Mouse (Mus musculus) cerebral cortex, adult 2 months (tissue): ENCODE results near the gene Slc27a2.

Source experiments
- WGBS: fragments of 180-500 bp; shearing (Covaris S2); methylation state at CpG from one replicate; pipeline ENCODE4 v1.1.7; 2018; 5-methylcytosine and 5-hydroxymethylcytosine counted together

Slc27a2 gene

DNA sequence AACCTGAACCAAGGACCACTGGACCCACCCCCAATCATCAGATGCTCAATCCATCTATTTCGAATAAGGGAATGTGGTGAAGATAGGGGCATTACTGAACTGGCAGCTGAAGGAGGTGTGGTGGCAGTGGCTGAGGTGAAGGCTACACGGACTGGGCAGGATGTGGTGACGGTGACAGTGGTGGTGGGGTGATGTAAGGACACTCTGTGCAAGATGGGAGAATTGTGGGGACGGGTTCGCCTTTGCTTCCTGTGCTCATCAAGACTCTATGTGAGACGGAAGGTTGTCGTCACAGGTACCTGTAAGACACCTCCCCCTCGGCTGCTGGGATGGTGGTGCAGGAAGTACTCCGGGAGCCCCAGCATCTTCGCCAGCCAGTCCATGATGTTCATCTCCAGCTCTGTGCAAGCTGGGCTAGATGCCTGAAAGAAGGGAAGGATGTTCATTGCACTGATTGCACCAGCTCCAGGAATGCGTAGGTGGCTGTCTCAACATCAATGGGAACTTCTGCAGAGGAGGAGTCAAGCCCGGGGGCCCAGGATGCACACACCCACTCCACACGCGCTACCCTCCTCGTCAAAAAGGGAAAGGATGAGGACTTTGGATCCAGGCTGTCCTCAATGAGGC, 54.0 kb downstream of the Slc27a2 start:
- 69% methylated on average over 15 of the region's 15 CpGs for WGBS

DNA sequence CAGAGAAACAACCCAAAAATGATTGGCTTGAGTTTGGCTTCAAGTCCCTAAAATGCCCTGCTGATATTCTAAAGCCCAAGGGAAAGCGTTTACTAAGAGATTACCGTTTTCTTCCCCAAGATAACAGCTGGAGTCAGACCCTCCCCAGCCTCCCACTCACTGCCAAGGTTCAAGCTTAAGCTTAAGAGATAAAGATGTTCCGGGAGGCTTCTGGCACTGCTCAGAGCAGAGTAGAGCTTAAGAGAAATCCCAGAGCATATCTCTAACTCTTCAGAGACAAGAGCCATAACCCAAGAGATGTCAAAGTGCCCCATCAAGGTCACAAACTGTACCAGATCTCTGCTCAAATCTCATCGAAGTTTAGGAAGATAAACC, 54.5 kb downstream of the Slc27a2 start:
- 68% methylated on average over 4 of the region's 4 CpGs for WGBS

DNA sequence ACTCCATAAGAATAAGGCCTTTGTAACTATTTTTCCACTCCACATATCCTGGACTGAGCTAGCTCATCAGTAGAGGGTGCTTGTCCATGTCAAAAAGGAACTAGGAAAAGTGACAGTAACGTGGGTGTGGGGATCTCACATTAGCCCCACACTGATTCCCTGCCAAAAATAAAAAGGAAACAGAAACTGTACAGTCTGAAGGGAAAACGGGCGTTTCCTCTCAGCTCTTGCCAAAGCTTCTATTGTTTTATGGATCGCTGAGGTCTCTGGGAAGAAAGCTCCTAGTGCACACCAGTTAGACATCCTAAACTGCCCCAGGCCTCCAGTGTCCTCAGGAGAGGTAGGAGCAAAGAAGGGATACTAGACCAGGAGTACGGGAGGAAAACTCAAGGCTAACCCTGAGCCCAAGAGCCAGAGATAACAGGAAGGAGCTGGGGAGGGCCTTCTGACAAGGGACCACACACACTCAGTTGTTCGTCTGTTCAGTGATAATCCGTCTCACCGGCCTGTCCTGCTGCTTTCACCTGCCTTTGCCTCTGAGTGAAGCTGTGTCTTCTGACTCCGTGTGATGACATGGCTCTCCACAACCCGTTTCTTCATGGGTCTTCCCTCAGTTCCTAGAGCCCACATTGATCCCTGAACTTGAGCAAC, 55.5 kb downstream of the Slc27a2 start:
- 58% methylated on average over 10 of the region's 10 CpGs for WGBS

DNA sequence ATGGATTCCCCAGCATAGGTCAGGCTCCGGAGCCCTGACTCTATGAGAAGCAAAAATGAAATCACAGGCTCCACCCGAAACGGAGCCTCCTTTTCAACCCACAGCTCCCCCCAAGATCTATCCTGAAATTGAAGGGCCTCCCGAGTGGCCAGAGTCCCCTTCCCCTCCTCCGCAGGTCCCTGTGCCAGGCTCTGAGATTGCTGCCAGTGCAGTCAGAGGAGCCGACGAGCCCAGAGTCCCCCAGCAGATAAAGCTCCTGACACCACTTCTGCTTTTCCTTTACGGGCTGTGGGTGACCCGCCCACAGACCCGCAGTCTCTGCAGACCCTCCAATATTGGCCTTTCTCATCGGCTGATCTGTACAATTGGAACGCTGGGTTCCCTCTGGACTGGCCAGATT, 57.4 kb downstream of the Slc27a2 start:
- 78% methylated on average over 12 of the region's 12 CpGs for WGBS

DNA sequence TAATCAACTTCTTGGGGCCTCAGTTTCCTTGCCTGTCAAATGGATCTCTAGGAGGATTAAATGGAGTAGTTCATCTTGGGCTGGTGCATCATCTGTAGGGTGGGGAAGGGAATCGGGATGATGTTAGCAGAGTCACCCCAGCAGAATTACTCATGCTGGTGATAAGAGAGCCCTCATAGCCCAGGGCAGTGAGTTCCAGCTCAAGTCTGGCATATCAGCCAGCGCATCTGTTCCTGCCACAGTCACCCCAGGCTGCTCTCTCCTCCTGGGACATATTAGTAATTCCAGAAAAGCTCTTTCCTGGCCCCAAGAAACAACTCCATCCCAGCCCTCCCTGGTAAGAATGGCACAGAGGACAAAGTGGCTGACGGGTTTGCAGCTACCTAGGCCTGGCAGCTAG, 63.1 kb downstream of the Slc27a2 start:
- WGBS = 92% methylated on average over 3 of the region's 3 CpGs

DNA sequence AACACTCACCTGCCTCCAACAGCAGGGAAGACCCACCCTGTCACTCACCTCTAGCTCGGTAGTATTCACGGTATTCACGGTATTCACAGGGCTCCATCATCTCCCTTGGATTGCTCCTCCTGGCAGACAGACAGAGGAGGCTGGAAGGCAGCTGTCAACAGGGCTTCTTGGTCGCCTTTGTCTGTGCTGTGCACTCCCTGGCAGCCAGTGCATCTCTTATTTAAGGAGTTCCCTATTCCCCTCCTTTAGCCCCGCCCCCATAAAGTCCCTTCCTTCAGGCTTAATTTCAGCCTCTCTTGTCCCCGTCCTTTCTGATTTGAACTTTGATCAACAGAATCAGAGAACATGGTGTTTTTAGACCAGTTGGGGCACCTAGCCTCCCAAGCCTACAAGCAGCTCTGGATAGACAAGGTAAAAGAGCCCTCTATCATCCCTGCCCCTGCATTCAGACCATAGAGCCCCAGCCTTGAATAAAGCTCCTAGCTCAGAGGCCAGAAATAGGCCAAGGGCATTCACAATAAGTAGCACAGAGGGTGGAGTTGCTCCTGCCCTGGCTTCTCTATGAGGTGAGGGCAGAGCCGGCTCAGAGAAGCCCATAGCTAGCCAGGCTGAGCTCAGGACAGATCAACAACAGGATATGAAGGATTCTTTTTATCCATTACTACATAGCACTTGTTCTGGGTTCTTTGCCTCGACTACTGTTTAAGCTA, 66.4 kb downstream of the Slc27a2 start:
- WGBS = 47% methylated on average over 8 of the region's 8 CpGs

DNA sequence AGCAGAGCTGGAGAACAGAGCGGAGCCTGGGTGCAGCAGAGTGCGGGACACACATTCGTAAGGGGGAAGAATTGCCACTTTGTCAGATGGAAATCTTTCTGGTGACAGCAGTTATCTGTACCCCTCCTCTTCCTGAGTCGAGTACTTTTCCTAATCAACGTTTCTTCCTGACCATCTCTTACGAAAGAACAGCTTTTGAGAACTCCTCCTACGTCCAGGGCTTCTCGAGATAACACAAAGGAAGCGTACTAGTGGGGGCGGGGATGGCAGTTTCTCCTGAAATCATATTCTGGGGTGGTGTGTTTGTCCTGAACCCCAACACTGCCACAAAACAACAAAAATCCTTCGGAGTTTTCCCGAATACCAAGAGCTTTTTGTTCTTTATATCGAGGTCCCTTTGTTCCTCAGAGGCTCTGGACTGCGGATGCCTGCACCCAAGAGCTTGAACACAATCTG, 67.1 kb downstream of the Slc27a2 start, which contains the start of gene Hdc:
TSS of gene Hdc (minus strand) at position 51 of the 456 bp plus-strand sequence.
- WGBS = 78% methylated on average over 14 of the region's 14 CpGs

DNA sequence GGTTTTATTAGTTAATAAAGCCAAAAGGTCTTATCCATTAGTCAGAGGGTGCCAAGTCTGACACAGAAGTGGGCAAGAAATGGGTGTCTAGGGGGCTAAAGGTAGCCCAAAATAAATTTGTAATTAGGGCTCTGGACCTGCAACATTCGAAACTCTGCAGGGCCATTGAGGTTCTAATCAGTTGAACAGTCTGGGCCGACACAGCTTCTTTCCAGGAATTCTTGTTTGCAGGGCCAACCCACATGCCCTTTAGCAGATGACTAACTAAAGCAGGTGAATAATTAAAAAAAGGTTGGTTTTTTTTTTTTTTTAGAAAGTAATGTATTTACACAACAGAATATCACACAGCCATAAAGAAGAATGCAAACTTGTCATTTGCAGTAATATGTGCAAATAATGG, 70.2 kb downstream of the Slc27a2 start:
- 95% methylated on average over 2 of the region's 2 CpGs for WGBS

DNA sequence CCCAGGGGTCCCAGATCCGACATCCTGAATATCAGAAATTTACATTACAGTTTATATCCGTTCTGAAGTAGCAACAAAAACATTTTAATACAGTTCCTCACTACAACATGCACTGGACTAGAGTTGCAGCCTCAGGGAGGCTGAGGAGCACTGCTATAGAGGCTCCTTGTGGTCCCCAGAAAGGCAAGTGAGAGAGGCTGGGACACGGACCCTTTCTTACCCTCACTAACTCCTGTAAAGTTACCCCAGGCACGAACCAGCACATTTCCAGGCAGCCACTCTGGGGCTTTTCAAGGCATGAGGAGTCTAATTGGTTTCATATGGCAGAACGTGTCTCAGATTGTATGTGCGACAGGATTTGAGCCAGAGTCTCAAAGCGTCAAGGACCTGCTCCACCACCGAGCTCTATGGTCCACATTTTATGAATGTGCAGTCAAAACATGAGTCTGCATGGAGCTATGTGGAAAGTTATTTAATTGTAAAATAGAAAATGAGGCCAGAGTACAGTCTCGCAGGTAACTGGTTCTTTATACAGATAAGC, 76.3 kb downstream of the Slc27a2 start:
- WGBS = 91% methylated on average over 9 of the region's 9 CpGs

DNA sequence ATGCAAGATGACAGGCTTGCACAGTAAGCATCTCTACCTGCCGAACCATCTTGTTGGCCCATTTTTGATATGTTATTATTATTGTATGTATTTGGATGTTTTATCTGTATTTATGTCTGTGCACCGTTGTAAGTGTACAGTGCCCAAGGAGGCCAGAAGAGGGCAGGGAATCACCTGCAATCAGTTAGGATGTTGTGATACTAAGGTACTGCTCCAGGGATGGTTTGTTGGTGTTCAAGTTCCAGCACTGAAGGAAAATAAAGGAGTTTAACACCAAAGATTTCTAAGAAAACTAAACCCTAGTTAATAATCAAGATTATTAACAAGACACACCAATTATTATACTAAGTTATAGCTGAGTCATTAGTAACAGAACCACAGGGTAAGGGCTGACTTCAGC, 81.0 kb downstream of the Slc27a2 start:
- 89% methylated on average over 2 of the region's 2 CpGs for WGBS

DNA sequence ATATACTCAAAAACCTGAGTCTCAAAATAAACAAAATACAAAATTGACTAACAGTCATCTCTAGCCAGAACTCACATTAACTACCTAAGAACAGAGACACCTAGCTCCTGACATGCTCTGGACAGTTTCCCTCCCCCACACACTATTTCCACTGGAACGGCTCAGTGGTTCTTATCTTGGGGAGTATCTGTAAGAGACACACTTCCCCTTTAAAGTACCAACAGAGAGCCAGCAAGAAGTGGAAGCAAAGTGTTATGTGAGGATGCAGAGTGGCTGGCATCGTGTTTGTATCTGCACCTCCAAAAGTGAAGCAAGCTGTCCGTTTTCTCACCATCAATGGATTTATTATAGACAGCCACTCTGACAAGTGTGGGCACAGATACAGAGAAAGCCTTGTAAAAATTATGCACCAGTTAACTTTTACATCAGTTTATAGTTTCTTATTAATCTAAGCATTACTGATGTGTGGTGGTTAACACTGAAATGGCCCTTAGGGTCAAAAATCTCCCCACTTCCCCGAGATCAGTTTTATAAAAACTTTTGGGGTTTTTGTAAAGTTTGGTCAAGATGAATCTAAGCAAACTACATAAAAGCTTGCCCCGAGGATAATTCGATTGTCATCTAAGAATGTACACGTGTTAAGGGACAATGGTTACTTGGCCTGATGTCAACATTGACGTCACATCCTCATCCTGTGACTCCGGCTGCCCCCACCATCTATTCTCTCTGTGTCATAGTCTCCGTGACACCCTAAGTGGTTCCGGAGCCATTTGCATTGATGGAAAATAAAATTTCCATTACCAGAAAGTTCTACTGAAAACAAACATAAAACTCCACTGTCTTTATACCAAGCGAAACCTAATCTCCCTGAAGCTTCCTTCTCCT, 84.0 kb downstream of the Slc27a2 start:
- 62% methylated on average over 12 of the region's 12 CpGs for WGBS
